Comparison of ENCODE assay signal across 16 mouse cellular contexts in genomic region chr8:113361900-113362299, GRCm38 (mm10).
DNase-seq lines count a peak whose midpoint lies in the region; ATAC-seq and TF ChIP-seq lines count a peak whose summit lies in the region.
"Had no signal": no experiment of that assay in that cellular context is flagged by ENCODE, and none has a peak within 500 bp of the region (broad histone marks: within the 10 kb centered on the region; RNA-seq: fewer than 3 reads in every experiment).

No protein-coding gene starts in this region.

- H3K9me3 ChIP-seq in kidney, postnatal 0 days (replicated peaks; ENCODE audit: low read length) = no peaks in the 10 kb centered on the region
- no peaks in the 10 kb centered on the region for H3K9me3 ChIP-seq in kidney, embryonic 15.5 days (replicated peaks)
- H3K9me3 ChIP-seq: hindbrain, embryonic 15.5 days; midbrain, embryonic 13.5 days had no signal

- intact Hi-C loops in gastrocnemius, adult 2 months (cut with DNase I) = no loop called here

- H3K27me3 ChIP-seq in kidney, postnatal 0 days (ENCODE audit: insufficient read depth, low read length) = no peaks in the 10 kb centered on the region
- H3K27me3 ChIP-seq in kidney, embryonic 15.5 days = no peaks in the 10 kb centered on the region
- H3K27me3 ChIP-seq: CH12.LX; hindbrain, embryonic 15.5 days; midbrain, embryonic 13.5 days had no signal

- H3K4me3 ChIP-seq in kidney, postnatal 0 days (replicated peaks; ENCODE audit: low read depth, low read length) = no peak overlapping the region
- no peak overlapping the region for H3K4me3 ChIP-seq in kidney, embryonic 15.5 days (replicated peaks)
- no peak overlapping the region for H3K4me3 ChIP-seq in gastrocnemius, adult 2 months
- H3K4me3 ChIP-seq: hindbrain, embryonic 15.5 days; midbrain, embryonic 13.5 days had no signal

- no peak overlapping the region for H3K27ac ChIP-seq in kidney, postnatal 0 days
- no peak overlapping the region for H3K27ac ChIP-seq in kidney, embryonic 15.5 days
- H3K27ac ChIP-seq in gastrocnemius, adult 2 months = no peak overlapping the region
- H3K27ac ChIP-seq: hindbrain, embryonic 15.5 days; midbrain, embryonic 13.5 days had no signal

- H3K4me1 ChIP-seq in kidney, postnatal 0 days (replicated peaks; ENCODE audit: insufficient read depth, low read length) = no peaks in the 10 kb centered on the region
- no peaks in the 10 kb centered on the region for H3K4me1 ChIP-seq in kidney, embryonic 15.5 days
- H3K4me1 ChIP-seq: hindbrain, embryonic 15.5 days; midbrain, embryonic 13.5 days had no signal

- H3K36me3 ChIP-seq in kidney, postnatal 0 days (ENCODE audit: insufficient read depth, low read length) = no peaks in the 10 kb centered on the region
- H3K36me3 ChIP-seq in kidney, embryonic 15.5 days = no peaks in the 10 kb centered on the region
- H3K36me3 ChIP-seq: hindbrain, embryonic 15.5 days; midbrain, embryonic 13.5 days had no signal

- TF ChIP-seq CTCF in kidney, postnatal 0 days (IDR thresholded peaks at IDR 0.05; ENCODE audit: low read depth) = peak; percentile 25; the same call in 1 of the 2 replicates
- TF ChIP-seq CTCF in gastrocnemius, adult 2 months (IDR thresholded peaks at IDR 0.05) = no peak

- no peak overlapping the region for H3K4me2 ChIP-seq in kidney, postnatal 0 days (ENCODE audit: low read length)
- H3K4me2 ChIP-seq in kidney, embryonic 15.5 days = no peak overlapping the region
- H3K4me2 ChIP-seq: hindbrain, embryonic 15.5 days; midbrain, embryonic 13.5 days had no signal

- no peak for DNase-seq in kidney, postnatal 0 days (ENCODE audit: low spot score)
- DNase-seq in 3T3-L1 (ENCODE audit: low read depth, low spot score) = peak; percentile 3
- DNase-seq in ES-CJ7 (ENCODE audit: low read depth, low spot score) = peak; percentile 79
- DNase-seq in gastrocnemius, postnatal 10 days = no peak
- no peak for DNase-seq in gastrocnemius, adult 2 months
- DNase-seq: cerebellum, adult 11-12 months; forebrain, postnatal 0 days; layer of hippocampus, adult 9-11 months; left cerebral cortex, postnatal 4 days; right cerebral cortex, postnatal 4 days; thymus, postnatal 25 days had no signal

- H3K9ac ChIP-seq in kidney, postnatal 0 days (ENCODE audit: low read depth, low read length) = no peak overlapping the region
- no peak overlapping the region for H3K9ac ChIP-seq in kidney, embryonic 15.5 days
- H3K9ac ChIP-seq: forebrain, postnatal 0 days; hindbrain, embryonic 15.5 days; midbrain, embryonic 13.5 days had no signal

- no peak for ATAC-seq in kidney, postnatal 0 days (replicated peaks; ENCODE audit: low FRiP score, low read depth)
- ATAC-seq in kidney, embryonic 15.5 days (replicated peaks; ENCODE audit: low FRiP score) = no peak
- ATAC-seq in granulocyte monocyte progenitor cell, adult 5-6 weeks (replicated peaks; ENCODE audit: poor library complexity, severe bottlenecking) = peak; percentile 61
- ATAC-seq: forebrain, postnatal 0 days; midbrain, embryonic 13.5 days had no signal

- WGBS in kidney, postnatal 0 days = 61% methylated on average over 7 of the region's 7 CpGs
- 64% methylated on average over 7 of the region's 7 CpGs for WGBS in kidney, embryonic 15.5 days

Comparison
In these comparisons a context has a peak if more than half of its experiments do, and no peak if none do; other contexts are left out.
1. DNase-seq: peak in 3T3-L1 (single experiment) and ES-CJ7 (single experiment); none in kidney, postnatal 0 days (single experiment), gastrocnemius, postnatal 10 days (single experiment) and gastrocnemius, adult 2 months (single experiment).